Mouse (Mus musculus) lung, postnatal 0 days (tissue): ENCODE data around the gene Myadml2.

Source experiments
- CTCF ChIP-seq: IDR thresholded peaks from 2 replicates; pipeline ENCODE4 v1.5.1; 2016; ENCODE audit warnings: antibody characterized with exemption, mild to moderate bottlenecking
- EP300 ChIP-seq: IDR thresholded peaks from 2 replicates; pipeline ENCODE4 v1.6.1; 2016; ENCODE audit warnings: antibody characterized with exemption, mild to moderate bottlenecking, control low read depth

DNA sequence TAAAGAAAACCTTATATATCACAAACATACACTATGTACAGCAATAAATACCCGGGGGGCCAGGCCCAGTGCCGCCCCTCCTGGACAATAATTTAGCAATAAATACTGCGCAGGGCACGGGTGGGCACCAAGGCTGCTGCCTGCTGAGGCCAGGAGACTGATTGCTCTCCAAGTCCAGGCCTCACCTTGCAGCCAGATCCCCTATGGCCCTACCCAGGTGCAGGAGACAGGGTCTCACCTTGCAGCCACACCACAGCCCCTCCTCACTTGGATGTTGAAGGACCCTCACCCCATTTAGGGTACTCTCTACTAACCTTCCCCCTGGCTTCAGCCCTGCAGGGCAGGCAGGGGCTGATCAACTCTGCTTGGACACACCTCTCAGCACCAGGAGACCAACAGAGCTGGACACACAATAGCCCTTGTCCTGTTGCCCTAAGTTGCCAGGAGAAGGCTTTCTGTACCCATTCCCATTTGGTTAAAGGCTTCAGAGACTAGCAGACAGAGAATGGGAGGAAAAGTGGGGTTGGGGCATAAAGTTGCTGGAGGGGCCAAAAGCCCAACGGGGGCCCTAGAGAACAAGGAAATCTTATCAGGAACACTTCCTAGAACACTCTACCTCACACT lies 22.7 kb downstream of the Myadml2 start, which contains the start of gene Sirt7:
- TF ChIP-seq CTCF, result no peak
- TF ChIP-seq EP300, result no peak
